Mouse (Mus musculus) hindbrain, embryonic 13.5 days (tissue): ENCODE measurements around the gene Nrbp1. TPM values are rescaled to one million over a fixed set of nuclear protein-coding genes. Genes with fewer than 3 reads are reported as not detected.
A peak's percentile ranks its signal among the peaks of the same experiment; 100 is the strongest.

Experiments used
- ATAC-seq: fragments of 200-750 bp; cut with Nextera tagmentation; 2 replicates; pipeline ENCODE4 v1.8.0; 2017; ENCODE audit warnings: moderate TSS enrichment; ENCODE audit not compliant: low FRiP score
- H3K27ac ChIP-seq: fragments of 300-500 bp; sonication (generic); 2 replicates; pipeline ENCODE4 v1.5.1; 2015; ENCODE audit warnings: inconsistent platforms, mild to moderate bottlenecking, moderate library complexity
- H3K27me3 ChIP-seq: fragments of 300-500 bp; sonication (generic); 2 replicates; pipeline ENCODE4 v1.6.1; 2015; ENCODE audit warnings: mild to moderate bottlenecking, inconsistent platforms
- H3K36me3 ChIP-seq: fragments of 300-500 bp; sonication (generic); 2 replicates; pipeline ENCODE4 v1.6.1; 2015; ENCODE audit warnings: mild to moderate bottlenecking, inconsistent platforms
- H3K4me1 ChIP-seq: fragments of 300-500 bp; sonication (generic); replicated peaks from 2 replicates; pipeline ENCODE4 v1.6.1; 2015; ENCODE audit warnings: inconsistent platforms
- H3K4me2 ChIP-seq: fragments of 300-500 bp; sonication (generic); 2 replicates; pipeline ENCODE4 v1.6.1; 2015; ENCODE audit warnings: inconsistent platforms, mild to moderate bottlenecking, moderate library complexity
- H3K4me3 ChIP-seq: fragments of 300-500 bp; sonication (generic); 2 replicates; pipeline ENCODE4 v1.5.1; 2015; ENCODE audit warnings: mild to moderate bottlenecking, inconsistent platforms
- H3K9ac ChIP-seq: fragments of 300-500 bp; sonication (generic); 2 replicates; pipeline ENCODE4 v1.6.1; 2015; ENCODE audit warnings: mild to moderate bottlenecking, inconsistent platforms
- H3K9me3 ChIP-seq: fragments of 300-500 bp; sonication (generic); 2 replicates; pipeline ENCODE4 v1.6.1; 2016; ENCODE audit warnings: inconsistent platforms
- WGBS: fragments of 180-500 bp; shearing (Covaris S2); methylation state at CpG from one replicate; pipeline ENCODE4 v1.1.7; 2015; 5-methylcytosine and 5-hydroxymethylcytosine counted together
- polyA plus RNA-seq: library from polyadenylated mRNA; unstranded; fragments of >200 nt; fragmentation: Nextera tagmentation; extraction: Ambion mirVana; gene quantifications from 2 replicates; pipeline ENCODE4 v1.2.1, GENCODE M21; 2015

Nrbp1 gene
- polyA plus RNA-seq = 150 and 161 TPM in 2 replicates

DNA sequence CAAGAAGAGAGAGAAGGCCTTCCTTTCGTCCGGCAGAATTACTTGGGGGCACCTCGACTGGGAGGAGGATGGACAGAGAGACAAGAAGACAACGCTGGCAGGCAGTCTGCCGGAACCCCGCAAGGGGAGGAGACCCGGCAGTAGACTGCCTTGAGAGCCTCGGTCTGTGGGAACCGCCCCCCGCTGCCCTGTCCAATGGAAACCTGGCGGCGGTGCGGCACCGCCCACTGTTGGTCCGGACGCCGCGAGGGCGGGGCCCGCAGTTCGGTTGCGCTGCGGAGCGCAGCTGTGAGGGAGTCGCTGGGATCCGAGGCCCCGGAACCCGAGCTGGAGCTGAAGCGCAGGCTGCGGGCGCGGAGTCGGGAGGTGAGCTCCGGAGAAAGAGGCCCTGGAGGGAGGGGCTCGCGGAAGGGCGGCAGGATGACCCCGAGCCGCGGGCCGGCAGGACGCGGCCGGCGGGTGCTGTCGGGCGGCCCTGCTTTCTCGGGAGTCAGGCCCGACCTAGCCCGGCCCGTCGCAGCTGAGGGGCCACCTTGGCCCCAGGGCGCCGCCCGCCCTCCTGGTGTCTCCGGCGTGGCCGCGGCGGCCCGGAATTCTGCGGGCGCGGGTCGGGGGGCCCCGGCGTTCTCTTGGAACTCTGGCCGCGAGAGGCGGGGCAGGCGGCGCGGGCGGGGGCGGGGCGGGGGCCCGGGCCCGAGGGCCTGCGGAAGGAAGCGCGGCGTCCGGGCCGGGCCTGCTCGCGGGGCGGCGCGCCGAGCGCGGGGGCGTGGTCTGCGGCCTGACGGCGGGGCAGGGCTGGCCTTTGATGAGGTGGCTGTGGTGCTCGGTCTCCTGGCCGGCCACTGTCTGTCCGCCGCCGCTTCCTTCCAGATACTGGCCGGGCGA is at the start of gene Nrbp1, which contains the start of gene Gm9970:
Gene Nrbp1, plus strand, starts transcription at position 228 of the 885 bp plus-strand sequence.
Gene Gm9970, minus strand, starts transcription at position 596 of the 885 bp plus-strand sequence.
- Histone ChIP-seq H3K4me1 (peaks cover 12% of the 10 kb centered on the region), H3K36me3 (peaks cover 22% of the 10 kb centered on the region), H3K4me2 (peak within 1 kb of the TSS; percentile 89), H3K27ac (peak within 1 kb of the TSS; percentile 96), H3K4me3 (peak within 1 kb of the TSS; percentile 76), H3K27me3 (no peaks in the 10 kb centered on the region), H3K9ac (peak within 1 kb of the TSS; percentile 89), H3K9me3 (peaks cover 14% of the 10 kb centered on the region)
- ATAC-seq = peak; percentile 99
- WGBS = under 1% methylated on average over 89 of the region's 103 CpGs

DNA sequence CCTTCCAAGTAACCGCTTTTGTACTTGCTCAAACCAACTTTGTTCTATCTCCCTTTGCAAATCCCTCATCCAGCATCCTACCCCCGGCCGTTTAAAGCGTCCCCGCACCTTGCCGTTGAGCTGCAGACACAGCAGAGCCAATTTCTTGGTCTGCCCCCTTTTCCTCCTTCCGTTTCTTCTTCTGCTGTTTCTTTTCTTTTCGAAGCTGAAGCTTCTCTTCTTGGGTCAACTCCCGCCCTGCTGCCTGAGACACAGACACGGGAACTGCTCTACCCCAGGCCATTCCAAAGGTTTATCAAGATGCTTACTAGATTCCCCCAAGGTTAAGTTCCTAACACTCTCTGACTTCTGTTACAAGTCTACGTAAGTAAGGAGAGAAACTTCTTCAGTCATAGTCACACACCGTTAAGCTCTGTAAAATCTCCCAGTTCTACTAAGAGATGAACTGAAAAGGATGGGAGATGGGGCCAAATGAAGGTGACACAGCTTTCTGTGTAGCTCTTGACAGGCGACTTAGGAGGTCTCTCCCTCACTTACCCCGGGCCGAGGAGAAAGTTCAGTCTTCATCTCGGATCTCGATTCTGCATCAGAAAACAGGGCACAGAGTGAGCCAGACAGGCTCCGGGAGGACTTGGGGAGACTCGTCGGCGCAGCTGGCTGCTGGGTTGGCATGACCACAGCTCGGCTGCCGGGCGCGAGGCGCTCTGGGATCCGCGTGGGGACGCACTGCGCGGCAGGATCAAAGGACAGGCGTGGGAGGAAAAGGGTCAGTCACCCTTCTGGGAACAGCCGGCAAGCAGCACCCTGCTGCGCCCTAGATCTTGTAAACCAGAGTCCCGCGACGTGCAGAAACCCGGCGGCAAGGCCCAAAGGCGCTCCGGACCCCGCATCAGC is 48.4 kb upstream of the Nrbp1 start:
- H3K36me3 ChIP-seq = peaks cover 67% of the 10 kb centered on the region
- peak overlapping the region; percentile 89 for H3K27ac ChIP-seq
- peaks cover 26% of the 10 kb centered on the region for H3K4me1 ChIP-seq
- ATAC-seq = peak; percentile 78
- H3K9me3 ChIP-seq = no peaks in the 10 kb centered on the region
- no peaks in the 10 kb centered on the region for H3K27me3 ChIP-seq
- WGBS = 17% methylated on average over 42 of the region's 42 CpGs
- H3K4me3 ChIP-seq = peak overlapping the region; percentile 89
- peak overlapping the region; percentile 94 for H3K9ac ChIP-seq
- peak overlapping the region; percentile 75 for H3K4me2 ChIP-seq

DNA sequence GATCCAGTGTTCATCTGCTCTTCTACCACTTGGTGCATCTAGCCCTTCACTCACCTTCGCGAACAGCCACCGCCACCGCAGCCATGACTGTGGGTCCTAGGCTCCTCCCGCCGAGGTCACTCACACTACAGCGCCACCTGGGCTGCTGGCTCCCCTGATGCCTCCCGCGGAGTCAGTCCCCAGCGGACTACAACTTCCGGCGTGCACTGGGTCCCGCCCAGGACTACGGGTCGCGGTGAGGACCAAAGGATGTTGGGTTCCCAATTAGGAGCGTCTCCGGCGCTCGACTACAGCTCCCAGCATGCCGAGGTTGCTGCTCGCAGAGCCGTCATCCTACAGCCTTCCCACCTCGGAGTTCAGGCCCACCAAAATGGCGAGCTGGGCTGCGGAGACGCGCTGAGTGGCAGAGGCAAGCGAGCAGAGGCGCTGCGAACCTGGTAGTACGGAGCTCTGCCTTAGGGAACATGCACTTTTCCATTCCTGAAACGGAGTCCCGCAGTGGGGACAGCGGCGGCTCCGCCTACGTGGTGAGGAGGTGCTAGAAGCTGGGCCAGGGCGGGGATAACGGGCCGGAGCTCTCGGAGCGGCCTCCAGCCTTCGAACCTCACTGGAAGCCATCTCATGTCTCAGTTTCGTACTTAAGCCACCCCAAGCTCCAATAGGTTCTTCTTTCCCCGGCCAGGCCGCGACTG is 47.6 kb upstream of the Nrbp1 start, which contains the start of the genes Snx17 and Eif2b4:
Gene Snx17, plus strand, starts transcription at position 289 of the 692 bp plus-strand sequence.
Gene Eif2b4, minus strand, starts transcription at position 492 of the 692 bp plus-strand sequence.
- Histone ChIP-seq H3K27ac (peak within 1 kb of the TSS; percentile 89), H3K4me1 (peaks cover 26% of the 10 kb centered on the region), H3K9me3 (no peaks in the 10 kb centered on the region), H3K9ac (peak within 1 kb of the TSS; percentile 94), H3K4me2 (peak within 1 kb of the TSS; percentile 80), H3K4me3 (peak within 1 kb of the TSS; percentile 89), H3K36me3 (peaks cover 67% of the 10 kb centered on the region), H3K27me3 (no peaks in the 10 kb centered on the region)
- peak; percentile 97 for ATAC-seq
- under 1% methylated on average over 48 of the region's 48 CpGs for WGBS

DNA sequence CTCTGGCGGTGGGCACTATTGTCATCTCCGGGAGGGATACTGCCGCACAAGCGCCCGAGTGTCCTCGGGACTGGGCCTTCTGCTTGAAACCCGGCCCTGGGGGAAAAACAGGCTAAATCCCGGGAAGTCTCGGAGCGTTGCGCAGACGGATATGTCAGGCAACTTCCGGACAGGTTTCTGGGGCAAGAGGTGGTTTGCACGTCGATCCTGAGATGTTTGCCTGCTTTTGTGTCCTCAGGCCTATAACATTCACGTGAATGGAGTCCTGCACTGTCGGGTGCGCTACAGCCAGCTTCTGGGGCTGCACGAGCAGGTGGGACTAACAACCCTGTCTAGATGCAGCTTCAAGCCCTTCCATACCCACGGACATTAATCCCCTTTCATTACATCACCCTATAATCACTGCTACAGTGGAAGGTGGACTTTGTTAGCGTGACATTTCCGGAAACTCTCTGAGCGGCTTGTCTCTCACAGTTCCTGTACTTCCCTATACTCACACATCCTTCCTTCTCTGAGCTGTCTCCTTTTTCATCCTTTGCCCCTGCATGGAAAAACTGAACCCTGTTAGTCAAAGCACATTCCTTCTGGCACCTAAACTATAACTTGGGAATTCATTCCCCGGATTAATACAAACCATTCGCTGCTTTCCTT is 46.9 kb upstream of the Nrbp1 start:
- WGBS = 13% methylated on average over 25 of the region's 25 CpGs
- peaks cover 67% of the 10 kb centered on the region for H3K36me3 ChIP-seq
- H3K4me1 ChIP-seq = peaks cover 26% of the 10 kb centered on the region
- H3K9ac ChIP-seq = peak overlapping the region; percentile 94
- peak overlapping the region; percentile 89 for H3K4me3 ChIP-seq
- peak overlapping the region; percentile 89 for H3K27ac ChIP-seq
- H3K27me3 ChIP-seq = no peaks in the 10 kb centered on the region
- no peak for ATAC-seq
- H3K9me3 ChIP-seq = no peaks in the 10 kb centered on the region
- peak overlapping the region; percentile 80 for H3K4me2 ChIP-seq

DNA sequence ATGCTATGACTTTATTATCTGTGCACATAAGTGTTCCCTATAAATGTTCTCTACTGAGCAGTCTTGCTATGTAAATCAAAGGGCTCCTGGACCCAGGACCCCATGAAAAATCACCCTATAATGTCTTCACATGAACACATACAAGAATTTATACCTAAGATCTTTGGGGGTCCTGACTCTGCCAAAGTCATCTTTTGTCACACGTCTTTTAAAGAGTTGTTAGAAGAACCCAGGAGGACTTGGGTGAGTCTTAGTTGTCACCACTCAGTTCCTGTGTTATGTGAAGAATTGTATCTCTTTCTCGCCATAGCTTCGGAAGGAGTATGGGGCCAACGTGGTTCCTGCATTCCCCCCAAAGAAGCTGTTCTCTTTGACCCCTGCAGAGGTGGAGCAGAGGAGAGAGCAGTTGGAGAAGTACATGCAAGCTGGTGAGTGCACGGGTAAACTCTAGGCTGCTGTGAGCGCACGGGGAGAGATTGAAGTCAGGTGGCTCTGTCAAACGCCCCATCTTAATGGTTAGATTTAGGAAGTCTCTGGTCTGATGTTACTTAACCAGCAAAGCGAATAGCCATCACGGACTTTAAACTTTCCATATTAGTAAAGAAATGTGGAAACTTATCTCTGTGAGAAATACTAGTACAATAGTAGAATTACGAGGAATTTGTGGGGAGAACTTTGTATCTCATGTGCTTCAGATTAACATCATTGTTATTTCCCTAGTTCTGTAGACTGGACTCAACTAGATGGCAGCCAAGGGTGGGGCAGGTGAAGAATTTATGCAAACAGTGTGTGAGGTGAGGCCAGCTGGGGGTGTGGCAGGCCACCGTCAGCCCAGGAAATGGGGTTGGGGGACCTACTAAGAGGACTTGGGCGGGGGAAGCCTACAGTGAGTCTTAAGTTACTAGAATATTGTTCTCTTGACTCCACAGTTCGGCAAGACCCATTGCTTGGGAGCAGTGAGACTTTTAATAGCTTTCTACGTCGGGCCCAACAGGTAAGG is 45.9 kb upstream of the Nrbp1 start:
- peak overlapping the region; percentile 89 for H3K4me3 ChIP-seq

DNA sequence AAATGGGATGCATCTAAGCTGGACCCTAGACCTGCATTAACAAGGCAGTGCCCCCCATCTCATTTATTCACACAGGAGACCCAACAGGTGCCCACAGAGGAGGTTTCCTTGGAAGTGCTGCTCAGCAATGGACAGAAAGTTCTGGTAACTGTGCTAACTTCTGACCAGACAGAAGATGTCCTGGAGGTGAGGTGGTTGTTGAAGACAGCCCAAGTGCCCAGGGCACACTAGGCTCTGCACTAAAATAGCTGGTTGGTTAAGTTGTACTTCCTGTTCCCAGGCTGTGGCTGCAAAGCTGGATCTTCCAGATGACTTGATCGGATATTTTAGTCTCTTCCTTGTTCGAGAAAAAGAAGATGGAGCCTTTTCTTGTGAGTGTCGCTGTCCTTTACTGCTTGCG is 45.0 kb upstream of the Nrbp1 start:
- no peak overlapping the region for H3K27ac ChIP-seq
- peaks cover 69% of the 10 kb centered on the region for H3K36me3 ChIP-seq
- 96% methylated on average over 4 of the region's 4 CpGs for WGBS
- no peak overlapping the region for H3K9ac ChIP-seq
- H3K9me3 ChIP-seq = peaks cover 5% of the 10 kb centered on the region
- no peak overlapping the region for H3K4me2 ChIP-seq
- peaks cover 37% of the 10 kb centered on the region for H3K4me1 ChIP-seq
- H3K27me3 ChIP-seq = no peaks in the 10 kb centered on the region
- no peak overlapping the region for H3K4me3 ChIP-seq
- no peak for ATAC-seq

More for the DNA sequence above, 45.9 kb upstream of the Nrbp1 start:
- peak overlapping the region; percentile 80 for H3K4me2 ChIP-seq
- H3K27me3 ChIP-seq = no peaks in the 10 kb centered on the region
- 95% methylated on average over 16 of the region's 16 CpGs for WGBS
- no peak overlapping the region for H3K27ac ChIP-seq
- peak overlapping the region; percentile 94; the same call in 1 of the 2 replicates for H3K9ac ChIP-seq
- H3K36me3 ChIP-seq = peaks cover 69% of the 10 kb centered on the region
- H3K9me3 ChIP-seq = no peaks in the 10 kb centered on the region
- no peak for ATAC-seq
- H3K4me1 ChIP-seq = peaks cover 28% of the 10 kb centered on the region

DNA sequence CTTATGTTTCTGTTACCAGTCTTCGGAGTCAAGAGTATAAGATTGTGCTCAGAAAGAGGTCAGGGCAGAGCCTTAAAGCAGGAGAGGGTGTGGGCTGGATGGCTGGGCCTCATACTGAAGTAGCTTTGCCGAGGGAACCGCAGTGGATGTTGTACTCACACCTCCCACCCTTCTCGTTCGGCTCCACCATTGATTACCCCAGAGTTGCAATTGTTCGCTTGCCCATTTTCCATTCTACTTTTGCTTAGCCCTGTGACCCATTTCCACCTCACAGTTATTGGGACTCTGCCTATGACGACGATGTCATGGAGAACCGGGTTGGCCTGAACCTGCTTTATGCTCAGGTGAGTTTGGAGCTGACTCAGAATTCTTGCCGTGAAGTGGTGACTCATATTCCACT is 44.5 kb upstream of the Nrbp1 start:
- peaks cover 40% of the 10 kb centered on the region for H3K4me1 ChIP-seq
- 95% methylated on average over 10 of the region's 10 CpGs for WGBS
- H3K27me3 ChIP-seq = no peaks in the 10 kb centered on the region
- H3K4me2 ChIP-seq = no peak overlapping the region
- no peak overlapping the region for H3K4me3 ChIP-seq
- ATAC-seq = no peak
- H3K9me3 ChIP-seq = peaks cover 5% of the 10 kb centered on the region
- H3K27ac ChIP-seq = no peak overlapping the region
- peaks cover 64% of the 10 kb centered on the region for H3K36me3 ChIP-seq
- H3K9ac ChIP-seq = no peak overlapping the region

DNA sequence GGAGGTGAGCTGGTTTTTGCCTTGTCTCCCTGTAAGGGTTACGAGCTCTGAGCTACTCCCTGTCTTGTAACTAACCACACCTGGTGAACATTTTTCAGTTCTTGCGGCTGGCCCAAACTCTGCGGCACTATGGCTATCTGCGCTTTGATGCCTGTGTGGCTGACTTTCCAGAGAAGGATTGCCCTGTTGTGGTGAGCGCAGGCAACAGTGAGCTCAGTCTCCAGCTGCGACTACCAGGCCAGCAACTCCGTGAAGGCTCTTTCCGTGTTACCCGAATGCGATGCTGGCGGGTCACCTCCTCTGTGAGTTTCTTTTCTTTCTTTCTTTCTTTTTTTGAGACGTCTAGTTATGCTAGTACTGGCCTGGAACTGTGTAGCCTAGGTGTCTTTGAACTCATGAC is 43.6 kb upstream of the Nrbp1 start:
- Histone ChIP-seq H3K9ac (no peak overlapping the region), H3K4me1 (peaks cover 34% of the 10 kb centered on the region), H3K27ac (no peak overlapping the region), H3K4me2 (no peak overlapping the region), H3K4me3 (no peak overlapping the region), H3K9me3 (peaks cover 5% of the 10 kb centered on the region), H3K36me3 (peaks cover 62% of the 10 kb centered on the region), H3K27me3 (no peaks in the 10 kb centered on the region)
- WGBS = 93% methylated on average over 12 of the region's 12 CpGs
- ATAC-seq = no peak

DNA sequence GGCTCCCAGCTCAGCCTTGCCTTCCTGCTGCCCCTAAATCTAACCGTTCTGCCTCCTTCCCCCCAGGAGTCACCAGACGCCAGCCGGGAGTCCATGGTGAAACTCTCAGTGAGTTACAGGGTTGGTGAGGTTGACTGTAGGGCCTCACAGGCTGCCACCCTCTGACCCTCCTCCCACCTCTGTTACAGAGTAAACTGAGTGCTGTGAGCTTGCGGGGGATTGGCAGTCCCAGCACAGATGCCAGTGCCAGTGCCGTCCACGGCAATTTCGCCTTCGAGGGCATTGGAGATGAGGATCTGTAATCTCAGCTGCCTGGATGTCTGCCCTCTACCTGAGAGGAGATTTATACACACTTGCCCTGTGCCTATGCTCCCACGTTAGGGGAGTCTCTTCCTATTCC is 42.5 kb upstream of the Nrbp1 start:
- H3K36me3 ChIP-seq = peaks cover 70% of the 10 kb centered on the region
- ATAC-seq = no peak
- peaks cover 5% of the 10 kb centered on the region for H3K9me3 ChIP-seq
- peaks cover 38% of the 10 kb centered on the region for H3K4me1 ChIP-seq
- WGBS = 87% methylated on average over 9 of the region's 9 CpGs
- H3K9ac ChIP-seq = no peak overlapping the region
- no peak overlapping the region for H3K27ac ChIP-seq
- no peaks in the 10 kb centered on the region for H3K27me3 ChIP-seq
- H3K4me3 ChIP-seq = no peak overlapping the region
- H3K4me2 ChIP-seq = no peak overlapping the region

DNA sequence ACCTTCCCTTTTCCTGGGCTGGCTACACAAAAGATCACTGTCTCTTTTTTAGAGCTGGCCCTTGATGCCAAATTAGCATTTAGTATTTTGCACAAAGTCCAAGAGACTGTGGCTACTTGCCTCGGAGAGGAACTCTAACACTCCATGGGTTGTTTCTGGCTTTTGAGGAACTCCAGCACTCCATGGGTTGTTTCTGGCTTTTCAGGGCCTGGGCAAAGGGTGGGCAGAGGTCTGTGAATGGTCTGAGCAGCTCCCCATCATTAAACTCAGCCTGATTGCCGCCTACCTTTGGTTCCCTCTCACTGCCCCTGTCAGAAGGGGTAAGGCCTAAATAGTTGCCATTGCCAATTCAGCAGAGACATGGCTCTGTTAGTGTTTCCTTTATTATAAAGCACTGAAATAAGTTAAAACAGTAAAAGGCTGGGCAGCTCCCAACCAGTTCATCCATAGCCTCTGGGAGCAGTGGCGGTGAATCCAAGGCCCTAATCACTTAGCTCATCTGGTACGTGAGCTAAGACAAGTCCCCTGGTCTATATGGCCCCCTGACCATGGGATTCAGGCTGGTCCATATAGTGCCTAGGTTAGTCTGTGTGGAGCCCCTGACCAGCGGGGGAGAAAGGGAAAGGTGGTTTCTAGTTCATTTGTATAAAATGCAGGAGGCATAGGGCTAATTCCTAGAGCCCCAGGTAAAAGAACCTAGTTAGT is 41.9 kb upstream of the Nrbp1 start:
- Histone ChIP-seq H3K4me1 (peaks cover 37% of the 10 kb centered on the region), H3K4me3 (no peak overlapping the region), H3K9ac (no peak overlapping the region), H3K27ac (no peak overlapping the region), H3K27me3 (no peaks in the 10 kb centered on the region), H3K4me2 (no peak overlapping the region), H3K36me3 (peaks cover 76% of the 10 kb centered on the region), H3K9me3 (peaks cover 5% of the 10 kb centered on the region)
- ATAC-seq = no peak
- WGBS = 82% methylated on average over 5 of the region's 5 CpGs
